Mouse (Mus musculus) ES-E14 (cell line): ENCODE data around the gene Ucp3. TPM values are rescaled to one million over a fixed set of nuclear protein-coding genes. Genes with fewer than 3 reads are reported as not detected.
A peak's percentile ranks its signal among the peaks of the same experiment; 100 is the strongest.

Experiments
- DNase-seq: peaks from one replicate; pipeline ENCODE4 v3.0.0-alpha.2; 2013; ENCODE audit warnings: low read depth, low spot score
- H3K27ac ChIP-seq: 2 replicates; pipeline ENCODE4 v1.5.1; 2012; ENCODE audit warnings: low read depth, mild to moderate bottlenecking, low read length, moderate library complexity, mixed read lengths; ENCODE audit not compliant: poor library complexity, insufficient read depth, severe bottlenecking
- H3K36me3 ChIP-seq: 2 replicates; pipeline ENCODE4 v1.6.1; 2012; ENCODE audit warnings: mild to moderate bottlenecking, low read length, moderate library complexity, mixed read lengths; ENCODE audit not compliant: control insufficient read depth, poor library complexity, insufficient read depth, severe bottlenecking
- H3K4me1 ChIP-seq, 2 experiments: fragments of 150-350 bp in 1 of 2; sonication (generic) in 1 of 2; 2 replicates each; pipeline ENCODE4 v1.6.1; 2012; ENCODE audit warnings: low read length in 2 of 2, mild to moderate bottlenecking in 1 of 2, mixed read lengths in 1 of 2; ENCODE audit not compliant: control insufficient read depth in 2 of 2, insufficient read depth in 2 of 2, poor library complexity in 1 of 2
- H3K4me3 ChIP-seq, 2 experiments: fragments of 150-350 bp in 1 of 2; sonication (generic) in 1 of 2; 2 replicates each; pipeline ENCODE4 v1.5.1; 2012; ENCODE audit warnings: low read length in 2 of 2, low read depth in 1 of 2, mild to moderate bottlenecking in 1 of 2, mixed read lengths in 1 of 2; ENCODE audit not compliant: insufficient read depth in 1 of 2, poor library complexity in 1 of 2, severe bottlenecking in 1 of 2
- H3K9ac ChIP-seq: 2 replicates; pipeline ENCODE4 v1.6.1; 2012; ENCODE audit warnings: low read depth, mild to moderate bottlenecking, low read length, mixed read lengths; ENCODE audit not compliant: poor library complexity, insufficient read depth, severe bottlenecking
- H3K9me3 ChIP-seq: fragments of 150-350 bp; sonication (generic); 2 replicates; pipeline ENCODE4 v1.6.1; 2012; ENCODE audit warnings: low read depth, mild to moderate bottlenecking, low read length; ENCODE audit not compliant: control insufficient read depth, insufficient read depth
- CHD2 ChIP-seq: IDR thresholded peaks from 2 replicates; pipeline ENCODE4 v1.6.1; 2014; ENCODE audit warnings: mild to moderate bottlenecking, low read depth, low read length, inconsistent platforms
- HCFC1 ChIP-seq: IDR thresholded peaks from 2 replicates; pipeline ENCODE4 v1.6.1; 2012; ENCODE audit warnings: low read length, inconsistent platforms, borderline replicate concordance; ENCODE audit not compliant: insufficient read depth
- MAFK ChIP-seq: IDR thresholded peaks from 2 replicates; pipeline ENCODE4 v1.6.1; 2014; ENCODE audit warnings: mild to moderate bottlenecking, low read depth, low read length, inconsistent platforms; ENCODE audit not compliant: insufficient read depth
- ZC3H11A ChIP-seq: IDR thresholded peaks from 2 replicates; pipeline ENCODE4 v1.6.1; 2012; ENCODE audit warnings: low read depth, mild to moderate bottlenecking, inconsistent platforms, low read length, borderline replicate concordance
- ZNF384 ChIP-seq: IDR thresholded peaks from 2 replicates; pipeline ENCODE4 v1.6.1; 2012; ENCODE audit warnings: low read depth, low read length, inconsistent platforms
- in situ Hi-C, 2 experiments: fragments of 600-800 bp; cut with MboI; formaldehyde crosslinking; loops; one replicate each; pipeline ENCODE4 v1.15.1; 2025; ENCODE audit warnings: low sequenced_read_pairs in 2 of 2, inconsistent platforms in 1 of 2; ENCODE audit not compliant: unreplicated experiment in 2 of 2
- total RNA-seq: library from RNA; depleted of rRNA; stranded (reverse); fragments of 300-350 nt; gene quantifications from 2 replicates; pipeline ENCODE4 v1.2.3, GENCODE M21; 2012

Gene Ucp3
- total RNA-seq, 1 experiment: not detected

DNA sequence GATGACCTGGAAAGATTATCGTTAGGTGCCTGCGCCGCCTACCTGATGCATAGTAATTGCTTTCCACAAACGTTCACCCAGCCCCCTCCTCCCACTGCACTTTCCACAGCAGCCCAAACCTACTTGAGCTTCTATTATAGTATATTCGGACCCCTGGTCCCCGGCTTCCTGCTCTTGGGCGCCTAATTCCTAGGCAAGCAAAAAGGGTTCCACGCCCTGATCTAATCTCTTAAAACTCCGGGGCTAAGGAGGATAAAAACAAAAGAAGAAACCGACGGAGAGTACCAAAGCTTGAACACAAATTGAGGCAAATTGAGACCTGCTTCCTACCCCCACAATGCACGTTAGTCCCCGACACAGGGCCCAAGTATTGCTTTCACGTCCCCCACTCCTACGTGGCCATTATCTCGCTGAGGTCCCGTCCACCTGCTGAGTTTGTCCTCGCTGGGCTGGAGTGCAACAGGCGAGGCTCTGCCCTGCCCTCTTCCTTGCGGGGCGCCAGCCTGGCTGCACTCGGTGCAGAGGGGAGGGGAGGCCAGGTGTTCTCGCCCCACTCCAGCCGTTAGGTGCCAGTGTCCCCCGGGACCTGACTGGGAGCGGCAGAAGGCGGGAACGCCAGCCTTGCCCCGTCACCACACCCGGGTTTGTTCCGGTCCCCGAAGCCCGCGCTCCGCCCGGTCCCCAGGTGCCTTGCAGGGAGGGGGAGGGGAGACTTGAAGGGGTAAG, 19.8 kb downstream of the Ucp3 start:
- in situ Hi-C loops: no loop called here
- Histone ChIP-seq H3K4me1 (peaks cover 1 to 18% of the 10 kb centered on the region in 2 experiments; a peak in 2 of 4 replicates), H3K9ac (peak overlapping the region; percentile 78), H3K27ac (peak overlapping the region; percentile 68), H3K36me3 (peaks cover 30% of the 10 kb centered on the region), H3K4me3 (peak overlapping the region; percentile 74 to 94), H3K9me3 (no peaks in the 10 kb centered on the region)
- no peak for DNase-seq
- TF ChIP-seq MAFK (no peak), CHD2 (no peak), ZNF384 (no peak), HCFC1 (no peak), ZC3H11A (no peak)

DNA sequence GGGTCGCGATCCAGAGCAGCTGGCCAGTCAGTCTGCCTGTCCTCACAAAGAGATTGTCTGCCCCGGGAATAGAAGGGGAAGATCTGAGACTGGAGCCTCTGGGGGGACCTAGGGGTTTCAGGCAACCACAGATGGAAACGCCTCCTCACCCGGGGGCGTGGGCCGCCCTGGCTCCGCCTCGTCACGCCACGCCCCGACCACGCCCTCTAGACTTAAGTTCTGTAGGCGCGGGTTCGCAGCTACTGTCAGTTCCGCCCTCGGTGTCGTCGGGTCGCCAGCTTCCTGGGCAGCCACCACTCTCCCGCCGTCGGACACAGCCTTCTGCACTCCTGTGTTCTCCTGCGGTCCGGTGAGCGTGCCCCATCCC, 20.3 kb downstream of the Ucp3 start, which contains the start of gene Ucp2:
Gene Ucp2, plus strand, starts transcription at position 221 of the 367 bp plus-strand sequence.
- H3K4me1 ChIP-seq: peaks cover 3 to 21% of the 10 kb centered on the region in 2 experiments; a peak in 2 of 4 replicates
- no peak for TF ChIP-seq HCFC1
- TF ChIP-seq ZC3H11A: no peak
- TF ChIP-seq ZNF384: no peak
- no peak for TF ChIP-seq MAFK
- TF ChIP-seq CHD2: no peak
- in situ Hi-C loops: no loop called here
- peak within 1 kb of the TSS; percentile 85 for H3K27ac ChIP-seq
- H3K9me3 ChIP-seq: no peaks in the 10 kb centered on the region
- peak within 1 kb of the TSS; percentile 74 to 94 for H3K4me3 ChIP-seq
- H3K9ac ChIP-seq: peak within 1 kb of the TSS; percentile 85
- H3K36me3 ChIP-seq: peaks cover 35% of the 10 kb centered on the region
- DNase-seq: peak; percentile 69

DNA sequence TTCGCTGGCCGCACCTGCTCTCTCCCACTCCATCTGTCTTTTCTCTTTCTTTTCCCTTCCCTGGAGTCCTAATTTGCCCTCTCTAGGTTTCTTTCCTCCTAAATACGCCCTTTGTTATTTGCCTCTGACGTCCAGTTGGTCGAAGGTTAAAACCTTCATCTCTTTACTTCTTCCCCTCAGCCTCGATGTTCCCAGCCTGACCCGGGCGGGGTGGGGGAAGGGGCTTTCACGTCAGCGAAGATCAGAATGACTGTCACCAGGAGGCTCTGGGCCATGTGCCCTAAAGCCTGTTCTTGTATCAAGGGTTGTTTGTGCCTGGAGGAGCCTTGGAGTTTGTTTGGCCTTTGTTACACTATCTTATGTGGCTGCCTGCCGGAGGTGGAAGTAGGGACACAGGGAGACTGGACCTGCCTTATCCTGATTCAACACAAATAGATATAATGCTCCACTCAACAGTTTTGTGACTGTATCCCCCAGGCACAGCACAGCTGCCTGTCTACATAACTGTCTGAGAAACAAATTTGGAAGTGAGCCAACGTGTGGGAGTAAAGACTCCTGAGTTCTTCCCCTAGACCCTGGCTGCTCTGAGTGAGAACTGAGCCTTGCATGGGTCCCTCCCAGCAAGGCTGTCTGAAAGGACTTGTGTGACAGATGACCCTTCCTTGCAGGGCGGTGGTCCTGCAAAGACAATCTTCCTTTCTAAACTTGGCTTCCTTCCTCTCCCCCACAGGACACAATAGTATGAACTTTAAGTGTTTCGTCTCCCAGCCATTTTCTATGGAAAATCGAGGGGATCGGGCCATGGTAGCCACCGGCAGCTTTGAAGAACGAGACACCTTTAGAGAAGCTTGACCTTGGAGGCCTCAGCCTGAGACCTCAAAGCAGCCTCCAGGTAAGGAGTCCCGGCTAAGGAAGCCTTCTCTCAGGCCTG, 21.0 kb downstream of the Ucp3 start:
- Histone ChIP-seq H3K9me3 (no peaks in the 10 kb centered on the region), H3K4me3 (peak overlapping the region; percentile 74 to 94), H3K9ac (peak overlapping the region; percentile 85), H3K27ac (peak overlapping the region; percentile 85), H3K4me1 (peaks cover 3 to 25% of the 10 kb centered on the region in 2 experiments; a peak in 2 of 4 replicates), H3K36me3 (peaks cover 42% of the 10 kb centered on the region)
- DNase-seq: no peak
- no peak for TF ChIP-seq MAFK
- TF ChIP-seq HCFC1: no peak
- no peak for TF ChIP-seq ZNF384
- TF ChIP-seq CHD2: no peak
- no peak for TF ChIP-seq ZC3H11A
- in situ Hi-C loops: no loop called here

DNA sequence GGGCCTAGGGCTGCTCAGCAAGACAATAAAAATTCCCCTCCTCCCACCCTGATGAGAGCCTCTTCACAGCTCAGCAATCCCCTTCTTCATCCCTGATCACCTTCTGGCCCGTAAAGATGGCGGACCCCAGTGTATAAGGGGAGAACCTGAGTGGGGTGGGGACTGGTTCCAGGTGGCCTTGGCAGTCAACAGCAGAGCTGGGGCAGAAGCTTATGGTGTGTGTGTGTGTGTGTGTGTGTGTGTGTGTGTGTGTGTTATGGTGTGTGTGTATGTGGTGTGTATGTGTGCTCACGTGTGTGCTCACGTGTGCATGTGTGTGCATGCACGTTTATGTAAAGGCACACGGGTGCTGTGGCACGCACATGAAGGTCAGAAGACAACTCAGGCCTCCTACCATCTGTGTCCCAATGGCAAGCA, 21.6 kb downstream of the Ucp3 start:
- H3K4me1 ChIP-seq: peaks cover 3 to 25% of the 10 kb centered on the region in 2 experiments; a peak in 2 of 4 replicates

More for the DNA sequence above, 21.6 kb downstream of the Ucp3 start:
- peak overlapping the region; percentile 85 for H3K27ac ChIP-seq
- DNase-seq: no peak
- in situ Hi-C loops: no loop called here
- TF ChIP-seq CHD2 (no peak), ZNF384 (no peak), HCFC1 (no peak), ZC3H11A (no peak), MAFK (no peak)
- no peaks in the 10 kb centered on the region for H3K9me3 ChIP-seq
- peak overlapping the region; percentile 85 for H3K9ac ChIP-seq
- H3K36me3 ChIP-seq: peaks cover 49% of the 10 kb centered on the region
- H3K4me3 ChIP-seq: peak overlapping the region; percentile 74 to 94
